Mouse (Mus musculus) urinary bladder, postnatal 25 days (tissue): Measurements from ENCODE around the gene Dock2.

Source experiments
- DNase-seq: peaks from one replicate; pipeline ENCODE4 v3.0.0; 2022; ENCODE audit warnings: low spot score

Dock2 gene

GRCm38 (mm10) chr11:34769946-34770345 lies 13.7 kb downstream of the Dock2 start:
- DNase-seq, result no peak

GRCm38 (mm10) chr11:34769396-34769795 lies 14.3 kb downstream of the Dock2 start:
- DNase-seq, result no peak

GRCm38 (mm10) chr11:34763739-34764361 lies 19.8 kb downstream of the Dock2 start:
- no peak for DNase-seq

GRCm38 (mm10) chr11:34762570-34763127 lies 21.0 kb downstream of the Dock2 start:
- DNase-seq, result no peak

GRCm38 (mm10) chr11:34762125-34762524 lies 21.6 kb downstream of the Dock2 start:
- no peak for DNase-seq

- no peak for DNase-seq
Observed at GRCm38 (mm10) chr11:34759582-34759981, 24.1 kb downstream of the Dock2 start.

GRCm38 (mm10) chr11:34741081-34741480 lies 42.6 kb downstream of the Dock2 start:
- no peak for DNase-seq

GRCm38 (mm10) chr11:34739816-34740215 lies 43.9 kb downstream of the Dock2 start:
- DNase-seq, result no peak

- no peak for DNase-seq
Observed at GRCm38 (mm10) chr11:34738945-34739344, 44.7 kb downstream of the Dock2 start.

- DNase-seq, result no peak
Observed at GRCm38 (mm10) chr11:34737193-34737592, 46.5 kb downstream of the Dock2 start.

- DNase-seq, result no peak
Observed at GRCm38 (mm10) chr11:34734033-34734432, 49.7 kb downstream of the Dock2 start.

- DNase-seq, result no peak
Observed at GRCm38 (mm10) chr11:34727467-34727866, 56.2 kb downstream of the Dock2 start.

- no peak for DNase-seq
Observed at GRCm38 (mm10) chr11:34726699-34727347, 56.9 kb downstream of the Dock2 start.

GRCm38 (mm10) chr11:34713360-34713759 lies 70.3 kb downstream of the Dock2 start:
- no peak for DNase-seq

GRCm38 (mm10) chr11:34708278-34708677 lies 75.4 kb downstream of the Dock2 start:
- no peak for DNase-seq

- DNase-seq, result no peak
Observed at GRCm38 (mm10) chr11:34707360-34707759, 76.3 kb downstream of the Dock2 start.

- no peak for DNase-seq
Observed at GRCm38 (mm10) chr11:34705108-34705446, 78.6 kb downstream of the Dock2 start.

- DNase-seq, result no peak
Observed at GRCm38 (mm10) chr11:34704384-34705107, 79.1 kb downstream of the Dock2 start.

GRCm38 (mm10) chr11:34703851-34704250 lies 79.8 kb downstream of the Dock2 start:
- no peak for DNase-seq

GRCm38 (mm10) chr11:34681790-34682189 lies 101.9 kb downstream of the Dock2 start:
- DNase-seq, result no peak

GRCm38 (mm10) chr11:34544631-34545030 lies 239.1 kb downstream of the Dock2 start:
- DNase-seq, result no peak

GRCm38 (mm10) chr11:34532131-34532530 lies 251.6 kb downstream of the Dock2 start:
- DNase-seq, result no peak

GRCm38 (mm10) chr11:34530971-34531370 lies 252.7 kb downstream of the Dock2 start:
- no peak for DNase-seq
